Mouse (Mus musculus) forebrain, postnatal 0 days (tissue): ENCODE measurements around the gene Slc24a4. TPM values are rescaled to one million over a fixed set of nuclear protein-coding genes. Genes with fewer than 3 reads are reported as not detected.

ENCODE experiments used
- ATAC-seq: fragments of 200-750 bp; cut with Nextera tagmentation; 2 replicates; pipeline ENCODE4 v1.8.0; 2017; ENCODE audit warnings: mild to moderate bottlenecking, moderate library complexity
- DNase-seq: peaks from one replicate; pipeline ENCODE4 v3.0.0-alpha.2; 2015
- H3K27ac ChIP-seq: fragments of 300-500 bp; sonication (generic); 2 replicates; pipeline ENCODE4 v1.5.1; 2014; ENCODE audit warnings: low read depth, mild to moderate bottlenecking, antibody characterized with exemption, low read length, moderate library complexity, mixed read lengths
- H3K27me3 ChIP-seq: fragments of 300-500 bp; sonication (generic); 2 replicates; pipeline ENCODE4 v1.6.1; 2014; ENCODE audit warnings: mild to moderate bottlenecking, low read length, mixed read lengths; ENCODE audit not compliant: insufficient read depth
- H3K36me3 ChIP-seq: fragments of 300-500 bp; sonication (generic); 2 replicates; pipeline ENCODE4 v1.6.1; 2014; ENCODE audit warnings: mild to moderate bottlenecking, moderate library complexity; ENCODE audit not compliant: insufficient read depth
- H3K4me1 ChIP-seq: fragments of 300-500 bp; sonication (generic); 2 replicates; pipeline ENCODE4 v1.6.1; 2014; ENCODE audit warnings: antibody characterized with exemption; ENCODE audit not compliant: insufficient read depth
- H3K4me2 ChIP-seq: fragments of 300-500 bp; sonication (generic); 2 replicates; pipeline ENCODE4 v1.6.1; 2014; ENCODE audit warnings: low read depth, mild to moderate bottlenecking, moderate library complexity
- H3K4me3 ChIP-seq: fragments of 300-500 bp; sonication (generic); 2 replicates; pipeline ENCODE4 v1.5.1; 2014; ENCODE audit warnings: low read depth, low read length, mixed read lengths
- H3K9ac ChIP-seq: fragments of 300-500 bp; sonication (generic); 2 replicates; pipeline ENCODE4 v1.6.1; 2014; ENCODE audit warnings: mild to moderate bottlenecking
- H3K9me3 ChIP-seq: fragments of 300-500 bp; sonication (generic); 2 replicates; pipeline ENCODE4 v1.6.1; 2016; ENCODE audit warnings: low read length
- CTCF ChIP-seq: sonication (generic); IDR thresholded peaks from 2 replicates; pipeline ENCODE4 v1.5.1; 2016; ENCODE audit warnings: antibody characterized with exemption, control low read depth, low read depth
- WGBS: fragments of 180-500 bp; shearing (Covaris S2); extraction: QIAGEN DNeasy Blood & Tissue Kit; methylation state at CpG from one replicate; pipeline ENCODE4 v1.1.7; 2014; 5-methylcytosine and 5-hydroxymethylcytosine counted together
- polyA plus RNA-seq: library from polyadenylated mRNA; unstranded; fragments of >200 nt; fragmentation: Nextera tagmentation; extraction: Ambion mirVana; gene quantifications from 2 replicates; pipeline ENCODE4 v1.2.1, GENCODE M21; 2015
- total RNA-seq: library from RNA; depleted of rRNA; stranded (reverse); fragments of >200 nt; gene quantifications from 2 replicates; pipeline ENCODE4 v1.2.3, GENCODE M21; 2014; rRNA removed

Gene Slc24a4
- total RNA-seq, result 3.0 and 5.6 TPM in 2 replicates
- 1.4 and 2.4 TPM in 2 replicates for polyA plus RNA-seq

GRCm38 (mm10) chr12:102128081-102128790 is at the start of gene Slc24a4:
TSS of gene Slc24a4 (plus strand) at chr12:102128733.
- Histone ChIP-seq H3K4me3 (peak within 1 kb of the TSS; percentile 53), H3K27ac (no peak within 1 kb of the TSS), H3K36me3 (no peaks in the 10 kb centered on the region), H3K4me2 (peak within 1 kb of the TSS; percentile 100), H3K9ac (peak within 1 kb of the TSS; percentile 40), H3K4me1 (peaks cover 10% of the 10 kb centered on the region; the same call in 1 of the 2 replicates), H3K27me3 (peaks cover 8% of the 10 kb centered on the region), H3K9me3 (no peaks in the 10 kb centered on the region)
- DNase-seq, result no peak
- no peak for TF ChIP-seq CTCF
- ATAC-seq, result peak; percentile 56
- WGBS, result under 1% methylated on average over 31 of the region's 34 CpGs

- H3K9ac ChIP-seq, result no peak overlapping the region
- H3K9me3 ChIP-seq, result no peaks in the 10 kb centered on the region
- no peak for TF ChIP-seq CTCF
- no peak overlapping the region for H3K27ac ChIP-seq
- no peaks in the 10 kb centered on the region for H3K4me1 ChIP-seq
- H3K36me3 ChIP-seq, result no peaks in the 10 kb centered on the region
- DNase-seq (no peak), ATAC-seq (no peak)
- no peaks in the 10 kb centered on the region for H3K27me3 ChIP-seq
- H3K4me3 ChIP-seq, result no peak overlapping the region
- no peak overlapping the region for H3K4me2 ChIP-seq
- 77% methylated on average over 13 of the region's 13 CpGs for WGBS
These were observed 45.7 kb upstream of the Slc24a4 start for GRCm38 (mm10) chr12:102082648-102083425.

- H3K4me1 ChIP-seq, result no peaks in the 10 kb centered on the region
- WGBS, result 96% methylated on average over 1 of the region's 1 CpGs
- no peaks in the 10 kb centered on the region for H3K9me3 ChIP-seq
- H3K9ac ChIP-seq, result no peak overlapping the region
- H3K36me3 ChIP-seq, result no peaks in the 10 kb centered on the region
- no peaks in the 10 kb centered on the region for H3K27me3 ChIP-seq
- ATAC-seq (no peak), DNase-seq (no peak)
- TF ChIP-seq CTCF, result no peak
- H3K4me3 ChIP-seq, result no peak overlapping the region
- H3K4me2 ChIP-seq, result no peak overlapping the region
- H3K27ac ChIP-seq, result no peak overlapping the region
These were observed 38.0 kb upstream of the Slc24a4 start for GRCm38 (mm10) chr12:102090535-102090934.

GRCm38 (mm10) chr12:102092342-102093094 is 36.0 kb upstream of the Slc24a4 start:
- H3K4me3 ChIP-seq, result no peak overlapping the region
- 89% methylated on average over 15 of the region's 15 CpGs for WGBS
- DNase-seq, result no peak
- no peaks in the 10 kb centered on the region for H3K27me3 ChIP-seq
- H3K9ac ChIP-seq, result no peak overlapping the region
- ATAC-seq, result no peak
- H3K4me2 ChIP-seq, result no peak overlapping the region
- TF ChIP-seq CTCF, result no peak
- no peaks in the 10 kb centered on the region for H3K36me3 ChIP-seq
- H3K27ac ChIP-seq, result no peak overlapping the region
- H3K9me3 ChIP-seq, result no peaks in the 10 kb centered on the region
- H3K4me1 ChIP-seq, result no peaks in the 10 kb centered on the region

GRCm38 (mm10) chr12:102105990-102106389 is 22.5 kb upstream of the Slc24a4 start:
- WGBS, result 15% methylated on average over 1 of the region's 1 CpGs
- H3K4me3 ChIP-seq, result no peak overlapping the region
- TF ChIP-seq CTCF, result no peak

GRCm38 (mm10) chr12:102108851-102109250 is 19.7 kb upstream of the Slc24a4 start:
- Histone ChIP-seq H3K9me3 (no peaks in the 10 kb centered on the region), H3K4me1 (peaks cover 12% of the 10 kb centered on the region), H3K27ac (no peak overlapping the region), H3K4me3 (no peak overlapping the region), H3K27me3 (no peaks in the 10 kb centered on the region), H3K4me2 (no peak overlapping the region), H3K36me3 (no peaks in the 10 kb centered on the region), H3K9ac (no peak overlapping the region)
- DNase-seq (no peak), ATAC-seq (no peak)
- TF ChIP-seq CTCF, result no peak

More at GRCm38 (mm10) chr12:102105990-102106389, 22.5 kb upstream of the Slc24a4 start:
- H3K9ac ChIP-seq, result no peak overlapping the region
- H3K9me3 ChIP-seq, result no peaks in the 10 kb centered on the region
- H3K27ac ChIP-seq, result no peak overlapping the region
- DNase-seq, result no peak
- H3K4me1 ChIP-seq, result no peaks in the 10 kb centered on the region
- H3K27me3 ChIP-seq, result no peaks in the 10 kb centered on the region
- ATAC-seq, result no peak
- H3K36me3 ChIP-seq, result no peaks in the 10 kb centered on the region
- H3K4me2 ChIP-seq, result no peak overlapping the region
